Mouse (Mus musculus) thymus, postnatal 10 days (tissue): ENCODE measurements at regions not wholly inside any gene's neighbourhood (a gene's known extent, or its start where the extent isn't known, plus 50 kb on each side); places are given as distances from the start of the nearest gene placed in this dataset.

Experiments
- DNase-seq, 2 experiments: peaks; one replicate each; pipeline ENCODE4 v3.0.0; 2021; ENCODE audit warnings: low spot score in 2 of 2

DNA sequence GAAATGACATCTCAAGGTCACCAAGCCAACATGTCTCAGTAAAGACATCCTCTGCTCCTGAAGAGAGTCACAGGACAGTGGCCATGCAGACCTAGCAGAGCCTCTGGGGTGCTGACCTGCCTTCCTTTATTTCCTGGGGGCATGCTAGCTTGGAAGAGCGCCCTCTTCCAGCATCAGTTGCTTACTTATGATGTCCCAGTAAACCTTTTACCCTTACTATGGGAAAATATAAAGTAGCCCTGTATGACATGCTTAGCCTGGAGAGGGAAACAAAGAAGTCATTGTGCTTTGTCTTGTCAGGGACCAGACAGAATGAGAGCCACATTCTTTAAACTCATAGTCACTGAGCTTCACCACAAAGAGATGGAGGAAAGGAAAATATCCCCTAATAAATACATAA is 82.9 kb downstream of the Postn start:
- DNase-seq = no peak

DNA sequence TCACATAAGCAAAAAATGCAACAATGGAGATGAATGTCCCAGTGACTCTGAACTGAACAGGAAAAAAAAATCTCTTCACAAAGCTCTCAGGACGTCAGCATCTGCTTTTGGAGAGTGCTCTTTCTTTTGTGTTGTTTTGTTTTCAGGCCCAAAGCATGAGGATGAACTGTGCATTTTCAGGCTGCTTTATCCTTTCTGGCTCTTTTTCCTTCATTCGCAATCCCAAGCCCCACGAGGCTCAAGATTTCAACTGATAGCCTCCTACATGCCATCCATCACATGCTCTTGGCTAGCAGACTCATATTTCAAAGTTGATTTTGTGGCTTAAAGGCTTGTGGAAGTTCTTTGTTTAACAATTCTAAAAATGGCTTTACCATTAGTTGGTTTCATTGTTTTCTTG is 86.0 kb downstream of the Postn start:
- DNase-seq = no peak

DNA sequence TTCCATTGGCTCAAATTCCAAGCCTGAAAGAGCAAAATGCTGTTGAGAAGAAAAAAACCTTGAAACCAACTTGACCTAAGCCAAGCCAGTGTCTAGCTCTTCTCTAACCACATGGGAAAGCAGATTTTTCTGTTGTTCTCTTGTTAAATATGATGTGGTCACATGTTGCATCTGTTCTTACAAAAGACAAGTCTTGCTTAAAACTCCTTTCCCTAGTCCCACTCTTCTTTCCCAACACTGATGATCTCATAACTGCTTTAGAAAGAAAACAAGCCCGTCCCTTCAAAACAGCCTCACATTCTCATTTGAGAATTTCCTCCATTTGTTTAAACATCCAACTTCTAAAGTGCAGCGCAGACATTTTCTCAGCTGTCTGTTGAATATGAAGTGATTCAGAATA is 96.5 kb downstream of the Postn start:
- no peak for DNase-seq

DNA sequence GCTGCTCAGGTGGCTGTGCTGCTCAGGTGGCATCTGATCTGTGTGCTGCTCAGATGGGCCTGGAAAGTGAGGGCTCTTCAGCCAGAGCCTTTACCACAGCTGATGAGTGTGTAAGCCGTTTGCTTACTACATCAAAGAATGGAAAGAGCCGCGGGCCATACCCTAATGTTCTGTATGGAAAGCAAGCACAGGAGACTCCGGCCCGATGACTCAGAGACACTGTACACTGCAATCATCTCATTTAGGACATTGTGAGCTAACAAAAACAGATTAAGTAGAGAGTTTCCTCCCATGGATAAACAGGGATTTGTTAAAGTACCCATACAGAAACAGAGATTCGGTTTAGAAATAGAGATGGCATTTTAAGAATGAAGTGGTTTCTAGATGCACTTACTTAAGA is 100.5 kb downstream of the Postn start:
- DNase-seq = no peak

DNA sequence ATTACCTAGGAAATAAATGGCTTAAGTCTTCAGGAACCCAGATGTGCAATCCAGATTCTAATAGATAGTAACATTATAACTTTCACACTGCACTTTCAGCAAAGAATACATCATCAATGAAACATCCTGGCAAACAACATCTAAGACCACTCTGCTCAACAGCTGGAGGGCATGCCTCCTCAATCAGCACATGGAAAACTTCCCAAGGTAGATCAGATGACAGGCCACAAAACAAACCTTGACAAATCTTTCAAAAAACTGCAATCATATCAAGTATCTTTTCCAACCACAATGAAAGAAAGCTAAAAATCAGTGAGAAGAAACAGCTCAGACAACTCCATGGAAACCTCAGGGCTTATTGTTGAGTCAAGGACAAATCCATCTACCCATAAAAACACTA is 105.2 kb downstream of the Postn start:
- DNase-seq = no peak

DNA sequence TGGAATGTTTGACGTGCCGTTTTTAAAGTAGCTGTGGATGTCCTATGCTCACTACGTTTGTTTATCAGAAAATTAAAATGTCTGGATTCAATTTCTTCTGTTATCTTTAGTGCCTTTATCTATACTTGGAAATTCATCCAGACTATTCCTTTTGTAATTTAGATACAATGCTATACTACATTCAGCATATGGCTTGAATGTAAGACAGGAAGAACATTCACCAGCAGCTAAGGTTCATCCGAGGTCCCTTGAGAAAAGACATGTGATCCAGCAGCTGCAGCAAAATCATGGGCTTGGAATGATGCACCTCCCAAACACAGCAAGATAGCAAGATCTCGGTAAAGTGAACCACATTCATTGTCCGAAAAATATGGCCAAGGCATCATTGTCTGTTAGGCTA is 113.3 kb downstream of the Postn start:
- no peak for DNase-seq

DNA sequence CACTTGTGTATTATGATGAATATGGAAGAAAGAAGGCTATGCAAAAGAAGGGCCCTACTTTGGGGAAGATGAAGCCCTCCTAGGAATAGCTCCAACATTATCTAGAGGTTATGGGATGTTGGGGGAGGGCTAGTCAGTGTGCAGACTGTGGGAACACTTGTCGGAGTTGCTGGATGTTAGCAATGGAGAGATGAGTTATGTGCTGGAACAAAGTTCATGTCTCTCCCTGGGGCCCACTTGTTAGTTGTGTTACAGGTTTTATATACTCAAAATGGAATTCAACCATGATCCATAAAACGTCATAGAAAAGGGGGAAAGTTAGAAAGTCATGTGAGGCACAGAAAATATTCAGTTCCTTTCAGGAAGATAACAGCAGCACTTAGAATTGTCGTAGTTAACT is 115.0 kb downstream of the Postn start:
- no peak for DNase-seq

DNA sequence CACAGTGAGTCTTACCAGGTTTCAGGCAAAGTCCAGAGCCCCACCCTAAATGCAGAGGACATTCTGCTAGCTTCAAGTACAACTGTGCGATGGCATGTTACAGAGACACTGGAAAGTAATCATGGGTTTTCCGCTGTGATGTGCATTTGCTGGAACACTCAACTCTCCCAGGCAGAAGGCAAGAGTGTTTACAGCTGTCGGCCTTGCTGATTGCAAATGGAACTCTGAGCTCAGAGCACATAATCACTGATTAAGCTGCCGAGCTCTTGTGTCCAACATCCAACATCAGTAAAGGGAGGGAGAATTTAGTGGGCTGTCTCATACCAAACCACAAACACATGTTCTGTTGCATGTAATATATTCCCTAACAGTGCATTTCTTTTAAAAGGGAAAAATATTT is 117.1 kb downstream of the Postn start:
- DNase-seq = no peak

DNA sequence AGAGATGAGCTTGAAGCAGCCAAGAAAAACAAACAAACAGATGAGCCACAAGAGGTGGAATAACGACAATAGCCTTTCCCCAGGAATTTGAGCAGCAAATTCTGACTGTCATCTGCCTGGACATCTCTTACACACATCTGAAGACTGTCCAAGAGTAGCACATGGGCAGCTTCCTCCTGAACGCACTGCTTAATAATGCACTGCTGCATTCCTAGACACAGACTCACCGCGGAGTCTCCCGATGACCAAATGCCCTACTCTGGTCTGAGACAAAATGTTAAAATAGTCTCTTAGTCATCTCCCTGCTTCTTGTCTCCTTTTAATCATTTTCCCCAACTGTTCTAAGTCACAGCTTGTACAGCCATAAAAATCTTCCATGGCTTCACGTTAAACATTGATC is 119.3 kb downstream of the Postn start:
- no peak for DNase-seq

DNA sequence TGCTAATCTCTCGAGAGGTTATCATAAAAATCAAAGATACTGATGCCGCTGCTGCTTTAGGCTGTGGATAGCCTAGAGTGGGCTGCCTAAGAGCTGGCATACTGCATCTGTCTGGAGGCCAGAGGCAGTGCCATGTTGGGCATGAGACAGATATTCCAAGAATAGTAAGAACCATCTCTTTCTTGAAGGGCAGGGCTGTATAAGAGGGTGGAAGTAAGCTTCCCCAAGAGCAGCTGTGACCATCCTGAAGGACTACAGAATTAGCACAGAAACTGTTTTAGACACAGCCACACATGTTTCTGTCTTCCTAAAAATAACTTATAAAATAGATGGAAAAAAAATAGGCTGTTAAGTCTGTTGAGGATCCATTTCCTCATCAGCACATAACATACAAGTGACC is 126.4 kb downstream of the Postn start:
- no peak for DNase-seq

DNA sequence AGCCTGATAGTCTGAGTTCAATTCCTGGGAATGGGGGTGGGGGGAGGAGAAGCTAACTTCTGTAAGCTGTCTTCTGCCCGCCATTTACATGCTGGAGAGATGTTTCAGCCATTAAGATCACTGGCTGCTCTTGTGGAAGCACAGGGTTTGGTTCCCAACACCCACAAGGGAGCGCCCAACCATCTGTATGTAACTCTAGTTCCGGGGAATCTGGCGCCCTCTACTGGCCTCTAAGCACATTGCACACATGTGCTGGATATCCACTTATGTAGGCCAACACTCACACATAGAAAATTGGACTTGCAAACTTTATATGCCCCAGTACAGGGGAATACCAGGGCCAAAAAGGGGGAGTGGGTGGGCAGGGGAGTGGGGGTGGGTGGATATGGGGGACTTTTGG is 126.9 kb downstream of the Postn start:
- DNase-seq = no peak

DNA sequence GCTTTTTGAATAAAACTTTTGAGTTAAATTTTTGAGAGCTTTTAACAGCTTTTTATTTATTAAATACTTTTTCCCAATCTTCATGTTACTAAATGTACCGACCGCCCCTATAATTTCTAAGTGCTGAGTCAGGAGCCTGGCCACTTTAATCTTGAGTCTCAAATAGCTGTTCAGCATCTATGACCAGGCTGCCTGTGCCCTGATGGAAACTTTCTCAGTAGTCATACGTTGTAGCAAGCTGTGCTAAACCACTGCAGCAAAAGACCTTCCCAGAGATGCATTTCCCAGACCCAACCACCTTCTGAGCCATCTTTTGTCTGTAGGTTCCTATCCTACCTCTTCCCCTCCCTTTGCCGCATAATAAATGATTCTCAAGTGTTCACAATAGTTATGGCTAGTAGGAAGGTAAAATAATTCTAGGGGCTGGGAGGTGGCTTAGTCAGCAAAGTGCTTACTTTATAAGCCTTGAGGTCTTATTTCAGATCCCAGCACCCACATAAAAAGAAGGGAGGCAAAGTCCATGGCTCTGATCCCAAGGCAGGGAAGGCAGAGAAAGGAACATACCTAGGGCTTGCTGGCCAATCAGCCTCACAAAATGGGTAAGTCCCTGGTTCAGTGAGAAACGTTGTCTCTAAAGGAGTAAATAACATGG is 129.5 kb downstream of the Postn start:
- DNase-seq = no peak

DNA sequence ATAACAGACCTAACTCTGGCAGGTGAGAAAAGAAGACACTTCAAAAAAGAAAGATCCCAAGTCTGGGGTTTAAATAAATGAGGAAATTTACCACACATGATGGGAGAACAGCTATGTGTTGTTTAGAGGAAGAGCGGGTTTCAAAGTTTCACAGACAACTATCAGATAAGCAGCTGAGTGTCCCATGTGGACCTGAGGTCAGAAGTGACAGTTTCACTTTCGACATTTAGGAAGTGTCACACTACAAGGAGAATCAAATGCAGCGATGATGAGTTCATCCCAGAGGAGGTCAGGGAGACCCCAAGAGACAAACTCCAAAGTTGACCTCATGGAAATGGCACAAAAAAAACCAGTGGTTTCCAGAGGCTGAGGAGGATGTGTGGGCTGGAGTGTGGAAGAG is 132.7 kb downstream of the Postn start:
- no peak for DNase-seq

DNA sequence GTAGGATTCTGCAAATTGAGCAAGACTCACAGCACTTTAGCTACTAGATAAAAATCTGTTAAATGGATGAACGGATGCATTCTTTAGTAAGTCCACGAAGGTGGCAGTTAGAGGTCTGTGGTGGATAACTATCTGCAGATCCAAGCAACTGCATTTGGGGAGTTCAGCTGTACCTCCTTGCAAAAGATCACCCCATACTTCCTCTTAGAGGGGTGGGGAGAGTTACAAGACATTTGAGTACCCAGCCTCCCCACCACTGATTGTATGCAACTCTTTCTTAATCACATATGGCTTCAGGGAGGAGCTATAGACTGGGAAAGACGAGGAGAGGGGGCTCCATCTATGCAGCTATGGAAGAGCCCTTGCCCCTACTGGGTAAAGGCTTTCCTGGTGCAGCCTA is 144.1 kb downstream of the Postn start:
- no peak for DNase-seq

DNA sequence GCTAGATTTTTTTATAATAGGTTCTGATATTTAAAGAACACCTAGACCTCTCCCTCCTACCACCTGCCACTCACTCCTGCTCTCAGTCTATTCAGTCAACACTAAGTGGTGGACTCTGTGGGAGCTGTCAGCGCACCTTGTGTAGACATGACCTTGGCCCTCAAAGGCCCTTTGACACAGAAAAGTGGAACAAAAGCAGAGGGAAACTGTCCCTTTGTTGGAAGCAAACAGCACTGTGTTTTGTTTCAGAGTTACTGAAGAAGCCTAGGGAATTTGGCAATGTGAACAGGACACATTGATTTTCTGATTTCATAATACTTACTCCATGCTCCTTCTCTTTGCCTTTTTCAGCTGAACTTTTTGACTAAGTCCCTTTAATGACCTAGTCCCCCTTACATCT is 146.7 kb downstream of the Postn start:
- no peak for DNase-seq

DNA sequence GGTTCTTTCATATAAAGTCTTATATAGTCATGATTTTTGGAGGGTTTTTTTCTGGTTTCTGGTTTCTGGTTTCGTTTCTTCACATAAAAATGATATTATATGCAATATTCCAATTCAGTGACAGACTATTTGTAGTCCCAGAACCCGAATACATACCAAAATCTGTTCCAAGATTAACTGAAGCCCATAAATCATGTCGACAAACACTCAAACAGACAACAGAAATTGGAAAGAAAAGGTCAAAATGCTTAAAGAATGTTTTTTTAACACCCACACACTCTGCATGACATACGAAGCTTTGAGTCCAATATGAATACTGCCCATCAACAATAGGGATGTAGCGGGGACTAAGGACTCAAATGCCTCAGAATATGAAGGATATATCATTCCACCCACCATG is 148.0 kb downstream of the Postn start:
- DNase-seq = no peak

DNA sequence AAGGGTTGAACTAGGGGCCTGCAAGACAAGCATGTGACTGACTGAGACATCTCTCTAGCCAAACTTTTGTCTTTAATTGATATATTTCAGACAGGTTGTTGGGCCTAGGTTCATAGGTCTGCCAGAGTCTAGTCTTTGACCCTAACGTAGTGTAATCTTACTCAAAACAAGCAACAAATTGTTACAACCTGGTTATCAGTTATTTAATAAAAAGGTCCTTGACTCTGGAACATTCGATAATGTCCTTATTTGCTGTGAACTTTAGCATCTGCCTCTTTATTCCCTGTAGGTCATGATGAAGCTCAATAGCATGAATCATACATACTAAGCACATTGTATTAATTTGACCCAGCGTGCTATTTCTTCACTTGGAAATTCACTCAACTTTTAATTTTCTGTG is 156.3 kb downstream of the Postn start:
- no peak for DNase-seq

DNA sequence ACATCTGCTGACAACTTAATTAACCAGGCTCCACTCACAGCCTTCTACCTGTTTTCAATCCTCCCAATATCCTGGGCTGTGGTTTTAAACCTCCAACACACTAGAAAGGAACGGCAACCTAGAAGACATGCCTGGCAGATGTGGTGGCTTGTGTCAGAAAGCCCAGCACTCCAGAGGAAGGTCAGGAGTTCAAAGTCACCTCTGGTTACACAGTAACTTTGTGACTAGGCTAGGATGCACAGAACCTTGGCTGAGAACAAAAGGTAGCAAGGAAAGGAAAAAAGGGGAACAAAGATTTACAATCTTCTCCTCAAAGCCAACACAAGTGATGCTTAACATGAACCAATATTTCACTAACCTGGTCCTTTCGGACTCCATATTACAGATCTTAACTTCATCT is 161.8 kb downstream of the Postn start:
- DNase-seq = no peak

DNA sequence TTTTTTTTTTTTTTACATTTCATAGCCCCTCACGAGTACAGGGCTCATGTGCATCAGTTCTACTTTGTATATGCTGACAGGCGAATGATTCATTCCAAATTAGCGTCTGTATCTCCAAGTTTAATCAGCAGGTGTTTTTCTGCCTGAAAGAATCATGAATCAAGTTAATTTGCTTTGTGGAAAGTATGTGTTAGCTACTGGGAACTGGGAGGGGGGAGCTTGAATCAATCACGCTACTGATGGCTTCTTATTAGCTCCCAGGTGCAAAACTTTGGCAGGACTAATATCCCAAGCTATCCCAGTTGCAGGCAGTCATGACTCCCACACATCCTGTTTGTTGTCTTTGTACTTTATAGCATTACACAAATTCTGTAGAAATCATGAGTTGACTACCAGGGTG is 165.7 kb downstream of the Postn start:
- DNase-seq = no peak

DNA sequence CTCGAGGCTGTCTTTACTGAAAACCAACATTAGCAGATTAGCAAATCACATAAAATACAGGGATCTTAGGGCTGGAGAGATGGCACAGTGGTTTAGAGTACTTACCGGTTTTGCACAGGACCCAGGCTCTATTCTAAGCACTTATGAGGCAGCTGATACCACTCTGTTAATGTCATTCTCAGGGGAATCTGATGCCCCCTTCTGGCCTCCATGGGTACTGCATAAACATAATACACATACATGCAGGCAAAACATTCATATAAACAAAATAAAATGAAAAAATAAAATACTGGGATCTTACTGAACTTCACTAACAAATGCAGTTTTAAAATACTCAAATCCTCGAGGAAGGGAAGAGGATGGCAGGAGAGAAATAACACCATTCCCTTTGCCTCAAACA is 164.3 kb upstream of the Supt20 start:
- no peak for DNase-seq

DNA sequence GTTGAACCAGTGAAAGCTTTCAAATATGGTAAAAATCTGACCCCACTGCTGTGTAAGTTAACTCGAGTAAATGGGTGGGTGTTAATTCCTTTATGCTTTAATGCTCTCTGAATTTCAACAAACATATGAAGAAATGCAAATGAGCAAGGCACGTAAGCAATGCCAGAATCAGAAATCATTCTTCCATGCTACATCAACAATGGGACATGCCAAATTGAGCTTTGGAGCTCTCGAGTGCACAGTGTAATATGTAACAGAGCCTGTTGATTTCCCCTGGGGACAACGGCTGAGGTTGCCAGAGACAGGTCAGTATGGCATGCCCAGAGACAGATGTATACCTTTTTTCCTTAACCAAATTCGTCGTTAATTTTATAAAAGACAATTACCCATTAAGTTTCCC is 162.4 kb upstream of the Supt20 start:
- DNase-seq = no peak

DNA sequence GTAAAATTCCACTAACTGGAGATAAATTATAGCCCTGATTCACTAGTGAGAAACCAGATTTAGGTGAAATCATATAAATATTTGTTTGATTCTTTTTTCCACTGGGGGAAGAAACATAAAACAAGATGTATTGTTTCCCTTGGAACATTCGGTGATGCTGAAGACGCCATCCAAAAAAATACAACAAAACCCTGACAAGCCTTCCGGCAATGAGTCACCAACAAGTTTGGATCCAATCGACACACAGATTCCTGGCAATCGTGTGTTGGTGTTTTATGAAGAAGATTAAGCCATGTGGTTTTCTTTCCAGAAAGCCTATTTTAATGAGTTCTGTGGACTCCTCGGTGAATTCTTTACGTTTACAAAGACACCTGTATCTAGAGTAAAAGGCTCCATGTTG is 157.2 kb upstream of the Supt20 start:
- no peak for DNase-seq

DNA sequence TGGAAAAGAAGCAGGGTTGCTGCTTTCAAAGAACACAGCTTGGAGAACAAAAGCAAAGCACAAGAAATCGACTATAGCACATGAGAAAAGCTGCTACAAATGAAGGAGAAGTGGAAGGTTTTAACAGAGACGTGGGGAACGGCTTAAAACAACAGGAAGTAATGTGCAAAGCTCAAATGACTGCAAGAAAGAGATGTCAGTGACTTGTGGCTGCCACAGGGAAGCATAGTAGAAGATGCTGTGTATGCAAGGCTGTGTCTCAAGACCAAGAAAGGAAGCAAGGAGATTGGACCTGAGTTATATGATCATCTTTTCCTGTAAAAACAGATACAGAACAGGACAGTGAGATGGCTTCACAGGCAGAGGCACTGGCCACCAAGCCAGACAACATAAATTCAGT is 154.6 kb upstream of the Supt20 start:
- no peak for DNase-seq

DNA sequence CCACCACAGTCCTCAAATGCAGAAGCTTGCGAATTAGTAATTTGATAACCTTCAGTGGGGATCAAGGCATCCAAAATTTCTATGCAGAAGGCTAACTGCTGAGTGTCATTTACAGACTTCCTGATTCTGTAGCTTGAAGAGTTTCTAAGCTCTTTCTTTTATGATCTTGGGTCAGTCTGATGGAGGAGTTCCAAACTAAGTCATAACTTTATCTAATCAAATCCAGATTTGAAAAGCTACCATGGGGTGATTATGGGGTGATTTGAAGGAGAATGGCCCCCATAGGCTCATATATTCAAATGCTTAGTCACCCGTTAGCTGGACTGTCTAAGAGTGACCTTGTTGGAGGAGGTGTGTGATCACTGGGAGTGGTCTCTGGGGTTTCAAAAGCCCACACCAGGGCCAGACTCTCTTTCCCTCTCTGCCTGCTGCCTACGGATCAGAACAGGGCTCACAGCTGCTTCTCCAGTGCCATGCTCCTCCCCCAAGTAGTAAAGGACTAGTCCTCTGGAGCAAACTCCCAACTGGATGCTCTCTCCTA is 152.0 kb upstream of the Supt20 start:
- no peak for DNase-seq
